Mouse (Mus musculus) hindbrain, embryonic 16.5 days (tissue): ENCODE results near the gene Crabp1. TPM values are rescaled to one million over a fixed set of nuclear protein-coding genes. Genes with fewer than 3 reads are reported as not detected.
A peak's percentile ranks its signal among the peaks of the same experiment; 100 is the strongest.

ENCODE experiments used
- ATAC-seq: fragments of 200-750 bp; cut with Nextera tagmentation; 2 replicates; pipeline ENCODE4 v1.8.0; 2017; ENCODE audit warnings: moderate TSS enrichment, moderate library complexity
- H3K27ac ChIP-seq: fragments of 300-500 bp; sonication (generic); 2 replicates; pipeline ENCODE4 v1.5.1; 2014; ENCODE audit warnings: low read depth, mild to moderate bottlenecking, control low read depth, low read length, moderate library complexity
- H3K27me3 ChIP-seq: fragments of 300-500 bp; sonication (generic); replicated peaks from 2 replicates; pipeline ENCODE4 v1.6.1; 2014; ENCODE audit warnings: low read length; ENCODE audit not compliant: control insufficient read depth, insufficient read depth
- H3K36me3 ChIP-seq: fragments of 300-500 bp; sonication (generic); 2 replicates; pipeline ENCODE4 v1.6.1; 2014; ENCODE audit warnings: mild to moderate bottlenecking, low read length, moderate library complexity, mixed read lengths; ENCODE audit not compliant: control insufficient read depth, insufficient read depth
- H3K4me1 ChIP-seq: fragments of 300-500 bp; sonication (generic); 2 replicates; pipeline ENCODE4 v1.6.1; 2014; ENCODE audit warnings: low read depth, low read length; ENCODE audit not compliant: control insufficient read depth, insufficient read depth
- H3K4me2 ChIP-seq: fragments of 300-500 bp; sonication (generic); 2 replicates; pipeline ENCODE4 v1.6.1; 2014; ENCODE audit warnings: mild to moderate bottlenecking, low read length, control low read depth, moderate library complexity
- H3K4me3 ChIP-seq: fragments of 300-500 bp; sonication (generic); 2 replicates; pipeline ENCODE4 v1.5.1; 2014; ENCODE audit warnings: mild to moderate bottlenecking, low read length, control low read depth, moderate library complexity
- H3K9ac ChIP-seq: fragments of 300-500 bp; sonication (generic); 2 replicates; pipeline ENCODE4 v1.6.1; 2014; ENCODE audit warnings: low read depth, mild to moderate bottlenecking, control low read depth, low read length, moderate library complexity
- H3K9me3 ChIP-seq: fragments of 300-500 bp; sonication (generic); 2 replicates; pipeline ENCODE4 v1.6.1; 2014; ENCODE audit warnings: mild to moderate bottlenecking, low read length, moderate library complexity; ENCODE audit not compliant: control insufficient read depth
- WGBS: fragments of 180-500 bp; shearing (Covaris S2); extraction: QIAGEN DNeasy Blood & Tissue Kit; methylation state at CpG from one replicate; pipeline ENCODE4 v1.1.7; 2014; 5-methylcytosine and 5-hydroxymethylcytosine counted together
- polyA plus RNA-seq: library from polyadenylated mRNA; unstranded; fragments of >200 nt; fragmentation: Nextera tagmentation; extraction: Ambion mirVana; gene quantifications from 2 replicates; pipeline ENCODE4 v1.2.1, GENCODE M21; 2015

The Crabp1 gene
- polyA plus RNA-seq, 1 experiment from 2014 or later: 225 TPM

DNA sequence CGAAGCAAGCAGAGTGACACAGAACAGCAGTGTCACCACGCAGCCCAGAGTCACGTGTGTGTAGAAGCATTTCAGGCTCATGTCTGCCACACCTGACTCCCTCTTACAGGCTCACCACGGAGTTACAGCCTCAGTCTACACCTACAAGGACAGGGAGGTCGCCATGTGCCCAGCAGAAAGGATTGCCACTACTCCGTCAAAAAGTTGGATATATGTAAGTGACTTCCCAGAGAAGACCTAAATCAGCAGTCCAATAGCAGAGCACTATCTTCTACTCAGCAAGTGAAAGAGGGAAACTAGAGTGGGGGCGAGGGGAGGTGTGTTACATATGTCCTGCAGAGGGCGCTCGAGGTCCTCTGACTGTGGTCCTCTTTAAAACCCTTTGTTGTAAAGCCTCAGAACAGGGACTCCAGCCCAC lies 28.3 kb upstream of the Crabp1 start:
- Histone ChIP-seq H3K4me1 (peaks cover 12% of the 10 kb centered on the region), H3K27ac (no peak overlapping the region), H3K4me2 (no peak overlapping the region), H3K9ac (no peak overlapping the region), H3K9me3 (no peaks in the 10 kb centered on the region), H3K36me3 (no peaks in the 10 kb centered on the region), H3K4me3 (no peak overlapping the region), H3K27me3 (no peaks in the 10 kb centered on the region)
- 19% methylated on average over 9 of the region's 9 CpGs for WGBS
- ATAC-seq: no peak

DNA sequence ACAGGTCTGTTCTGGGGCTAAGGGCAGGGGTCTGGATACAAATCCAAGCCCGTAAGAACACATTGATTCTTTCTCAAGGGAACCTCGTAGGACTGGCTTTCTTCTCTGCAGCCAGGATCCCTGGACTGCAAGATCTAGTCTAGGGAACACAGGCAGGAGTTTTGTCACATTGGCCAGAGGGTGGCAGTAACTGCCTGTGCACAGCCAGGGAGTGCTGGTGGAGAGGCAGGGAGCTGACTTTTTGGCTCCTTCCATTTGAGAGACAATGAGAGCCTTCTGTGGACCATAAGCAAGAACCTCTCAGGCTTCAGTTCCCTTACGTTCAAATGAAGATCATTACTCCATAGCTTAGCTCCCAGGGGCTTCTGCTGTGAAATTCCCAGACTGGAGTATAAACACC lies 26.2 kb upstream of the Crabp1 start:
- Histone ChIP-seq H3K36me3 (no peaks in the 10 kb centered on the region), H3K27me3 (no peaks in the 10 kb centered on the region), H3K4me2 (no peak overlapping the region), H3K9ac (no peak overlapping the region), H3K4me3 (no peak overlapping the region), H3K27ac (no peak overlapping the region), H3K4me1 (peaks cover 9% of the 10 kb centered on the region), H3K9me3 (no peaks in the 10 kb centered on the region)
- WGBS: 7% methylated on average over 3 of the region's 3 CpGs
- ATAC-seq: peak; percentile 64

DNA sequence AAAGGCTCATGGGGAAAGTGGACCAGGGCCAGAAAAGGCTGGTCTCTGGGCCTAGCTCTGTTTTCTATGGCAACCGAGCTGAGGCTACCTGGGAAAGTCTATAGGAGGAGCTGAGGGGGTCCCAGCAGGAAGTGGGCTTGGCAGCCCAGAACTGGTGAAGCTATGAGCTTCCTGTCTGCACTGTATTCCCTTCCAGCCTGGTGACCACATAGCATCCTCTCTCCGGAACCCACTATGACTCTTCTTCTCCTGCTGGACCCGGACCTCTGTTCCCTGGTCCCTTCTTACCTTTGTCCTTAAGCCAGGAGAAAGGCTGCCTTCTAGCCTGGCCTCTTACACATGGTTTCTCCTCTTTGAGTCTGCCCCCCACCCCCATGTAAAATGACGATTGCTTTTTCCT lies 20.7 kb upstream of the Crabp1 start:
- Histone ChIP-seq H3K27me3 (no peaks in the 10 kb centered on the region), H3K4me2 (no peak overlapping the region), H3K9ac (no peak overlapping the region), H3K9me3 (no peaks in the 10 kb centered on the region), H3K36me3 (no peaks in the 10 kb centered on the region), H3K27ac (no peak overlapping the region), H3K4me3 (no peak overlapping the region), H3K4me1 (no peaks in the 10 kb centered on the region)
- no peak for ATAC-seq
- WGBS: 89% methylated on average over 4 of the region's 4 CpGs

DNA sequence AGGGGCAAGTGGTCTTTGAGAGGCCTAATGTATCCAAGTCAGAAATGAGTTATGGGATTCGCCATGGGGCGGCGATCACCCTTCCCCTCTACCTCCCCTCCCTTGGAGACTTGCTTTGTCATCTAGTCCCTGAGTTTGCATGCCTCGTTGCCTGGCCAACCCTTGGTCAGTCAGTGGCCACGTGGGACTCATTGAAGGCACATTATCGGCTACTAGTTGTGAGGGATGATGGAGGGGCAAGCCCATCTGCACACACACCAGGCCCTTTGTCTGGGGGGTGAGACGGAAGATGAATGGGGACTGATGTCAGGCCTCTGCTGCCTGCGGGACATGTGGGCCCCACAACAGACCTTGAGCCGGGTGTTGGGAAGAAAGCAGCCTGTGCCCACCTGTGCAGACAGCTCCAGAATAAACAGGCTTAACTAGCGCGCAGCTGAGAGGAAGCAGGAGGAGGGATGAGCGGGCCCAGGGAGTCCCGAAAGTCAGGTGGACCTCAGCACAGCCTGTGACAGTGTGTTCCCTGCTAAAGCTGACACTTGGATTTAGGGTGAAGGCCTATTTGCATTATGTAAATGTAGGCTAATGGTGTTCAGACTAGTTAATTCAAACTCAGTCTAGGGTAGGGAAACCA lies 18.7 kb upstream of the Crabp1 start:
- ATAC-seq: peak; percentile 17; the same call in 1 of the 2 replicates
- no peak overlapping the region for H3K4me2 ChIP-seq
- no peaks in the 10 kb centered on the region for H3K36me3 ChIP-seq
- H3K9ac ChIP-seq: 0 out of 2 replicates have a peak overlapping the region, but pooled peaks have one; percentile 32
- 25% methylated on average over 13 of the region's 13 CpGs for WGBS
- no peak overlapping the region for H3K27ac ChIP-seq
- H3K4me3 ChIP-seq: no peak overlapping the region
- H3K4me1 ChIP-seq: no peaks in the 10 kb centered on the region
- H3K9me3 ChIP-seq: no peaks in the 10 kb centered on the region
- H3K27me3 ChIP-seq: no peaks in the 10 kb centered on the region

DNA sequence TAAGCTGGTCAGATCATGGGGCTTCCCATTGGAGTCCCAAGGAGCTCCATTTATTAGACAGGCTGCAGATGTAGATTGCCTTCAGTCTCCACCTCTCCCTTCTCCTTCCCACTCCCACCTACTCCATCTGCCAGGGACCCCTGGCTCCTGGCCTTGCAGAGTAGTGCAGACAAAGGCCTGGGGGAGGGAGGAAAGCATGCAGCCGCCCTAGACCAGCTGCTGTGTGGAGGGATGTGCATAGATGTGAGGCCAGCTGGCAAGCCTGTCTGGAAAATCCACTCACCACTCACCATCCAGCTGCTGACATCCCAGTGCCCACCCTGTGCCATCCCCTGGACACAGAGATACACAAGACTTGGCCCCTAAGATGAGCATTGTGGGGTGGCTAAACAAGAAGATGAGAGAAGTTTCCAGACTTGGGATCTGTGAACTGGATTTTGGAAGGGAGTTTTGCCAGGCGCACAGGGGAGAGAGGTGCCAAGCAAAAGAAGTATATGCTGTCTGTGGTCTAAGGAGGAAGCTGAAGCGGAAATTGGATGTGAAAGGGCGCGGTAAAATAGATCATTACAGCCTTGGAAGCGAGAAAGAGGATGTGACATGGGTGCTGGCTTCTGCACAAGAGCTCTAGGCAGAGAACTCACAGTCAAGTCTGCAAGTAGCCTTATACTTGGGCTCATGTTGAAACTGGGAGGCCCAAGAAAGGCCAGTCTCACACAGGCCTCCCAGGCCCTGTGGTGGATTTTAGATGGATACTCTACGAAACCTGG lies 14.2 kb upstream of the Crabp1 start:
- ATAC-seq: no peak
- no peak overlapping the region for H3K4me3 ChIP-seq
- 82% methylated on average over 7 of the region's 7 CpGs for WGBS
- H3K27me3 ChIP-seq: no peaks in the 10 kb centered on the region
- H3K4me2 ChIP-seq: no peak overlapping the region
- H3K9ac ChIP-seq: no peak overlapping the region
- H3K4me1 ChIP-seq: peaks cover 12% of the 10 kb centered on the region
- H3K27ac ChIP-seq: no peak overlapping the region
- no peaks in the 10 kb centered on the region for H3K9me3 ChIP-seq
- H3K36me3 ChIP-seq: no peaks in the 10 kb centered on the region

DNA sequence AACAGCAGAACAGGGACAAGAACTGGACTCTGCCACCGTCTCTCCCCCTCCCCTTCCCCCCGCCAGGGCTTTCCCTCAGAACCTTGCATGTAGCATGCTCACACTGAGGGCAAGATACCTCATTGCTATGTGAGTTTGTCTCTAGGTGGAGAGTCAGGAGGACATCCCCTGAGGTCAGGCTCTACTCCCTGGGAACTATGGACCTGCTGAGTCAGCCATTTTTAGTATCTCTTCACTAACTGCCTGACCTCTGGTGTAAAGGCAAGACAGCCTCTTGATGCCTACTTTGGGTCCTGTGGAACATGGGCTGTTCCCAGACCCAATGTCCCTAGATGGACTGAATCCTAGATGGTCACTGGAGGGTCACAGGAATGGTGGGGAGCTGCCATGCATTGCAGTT lies 12.9 kb upstream of the Crabp1 start:
- Histone ChIP-seq H3K4me2 (no peak overlapping the region), H3K27ac (no peak overlapping the region), H3K27me3 (no peaks in the 10 kb centered on the region), H3K4me3 (no peak overlapping the region), H3K9ac (no peak overlapping the region), H3K4me1 (peaks cover 12% of the 10 kb centered on the region), H3K36me3 (no peaks in the 10 kb centered on the region), H3K9me3 (no peaks in the 10 kb centered on the region)
- 76% methylated on average over 2 of the region's 2 CpGs for WGBS
- ATAC-seq: no peak

DNA sequence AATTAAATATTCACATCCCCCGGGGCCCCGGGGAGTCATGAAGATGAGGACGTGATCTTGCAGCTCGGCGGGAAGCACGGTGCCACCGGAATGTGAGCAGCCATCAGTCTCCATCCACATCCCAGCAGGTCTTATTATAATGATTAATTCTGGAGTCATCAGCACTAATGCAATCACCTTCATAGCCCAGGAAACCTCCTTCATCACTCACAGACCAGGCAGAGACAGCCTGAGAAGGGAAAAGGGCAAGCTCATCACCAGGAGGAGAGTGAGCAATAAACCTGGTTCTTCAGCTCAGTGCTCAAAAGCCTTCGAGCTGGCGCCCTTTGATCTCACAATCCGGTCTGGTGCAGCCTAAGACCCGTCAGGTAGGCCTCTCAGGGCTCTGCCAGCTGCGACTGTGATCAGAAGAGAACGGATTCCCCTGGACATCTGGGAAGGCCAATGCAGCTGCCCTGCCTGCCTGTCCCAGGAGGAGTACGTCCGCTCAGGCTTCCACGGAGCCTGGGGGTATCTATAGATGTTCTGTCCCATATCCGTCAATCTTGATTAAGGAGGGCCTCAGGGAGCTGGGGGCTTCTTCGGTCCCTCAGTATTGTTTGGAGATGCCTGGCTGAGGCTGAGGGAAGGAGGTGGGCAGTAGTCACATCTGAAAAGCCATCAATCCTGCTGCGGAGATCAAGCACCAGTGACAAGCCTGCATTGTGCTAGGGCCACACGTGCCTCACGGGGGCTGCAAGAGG lies 12.2 kb upstream of the Crabp1 start:
- no peak overlapping the region for H3K4me3 ChIP-seq
- no peaks in the 10 kb centered on the region for H3K27me3 ChIP-seq
- H3K9me3 ChIP-seq: no peaks in the 10 kb centered on the region
- H3K27ac ChIP-seq: peak overlapping the region; percentile 14; the same call in 1 of the 2 replicates
- H3K4me1 ChIP-seq: peaks cover 12% of the 10 kb centered on the region
- peak; percentile 76 for ATAC-seq
- H3K4me2 ChIP-seq: no peak overlapping the region
- H3K36me3 ChIP-seq: no peaks in the 10 kb centered on the region
- 16% methylated on average over 21 of the region's 21 CpGs for WGBS
- peak overlapping the region; percentile 23; the same call in 1 of the 2 replicates for H3K9ac ChIP-seq

DNA sequence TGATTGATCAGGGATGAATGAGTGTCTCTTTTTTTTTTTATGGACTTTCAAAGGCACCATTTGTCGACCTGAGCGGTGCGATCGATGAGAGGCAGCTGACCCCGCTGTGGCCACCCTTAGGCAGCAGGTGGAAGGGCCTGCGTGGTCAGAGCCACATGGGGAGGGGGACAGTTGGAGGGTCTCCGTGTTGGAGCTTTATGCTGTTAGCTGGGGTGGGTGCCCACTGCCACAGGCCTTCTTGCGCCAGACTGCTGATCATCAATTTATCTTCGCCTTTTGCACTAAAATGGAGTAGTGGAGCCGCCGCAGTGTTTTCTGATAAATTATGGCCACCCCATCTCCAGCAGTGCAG lies 11.6 kb upstream of the Crabp1 start:
- Histone ChIP-seq H3K9ac (no peak overlapping the region), H3K4me2 (no peak overlapping the region), H3K27ac (no peak overlapping the region)

DNA sequence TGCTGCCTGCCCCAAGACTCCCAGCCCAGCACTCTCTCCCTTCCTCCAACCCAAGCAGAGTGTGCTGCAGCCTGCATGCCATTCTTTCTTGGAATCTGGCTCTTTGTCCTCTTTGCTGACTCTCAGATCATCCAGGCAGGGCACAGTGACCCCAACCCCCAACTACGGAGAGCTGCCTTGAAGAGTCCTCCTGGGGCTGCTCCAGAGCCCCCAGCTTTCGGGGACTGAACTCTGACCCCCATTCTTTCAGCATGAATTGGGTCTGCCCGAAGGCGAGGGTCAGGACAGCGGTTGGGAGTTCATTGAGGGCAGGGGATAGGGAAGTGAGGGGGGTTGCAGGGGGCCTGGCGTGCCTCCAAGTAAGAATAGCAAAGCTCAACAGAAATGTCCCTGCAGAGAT lies 5.0 kb upstream of the Crabp1 start:
- Histone ChIP-seq H3K4me3 (no peak overlapping the region), H3K9ac (no peak overlapping the region), H3K36me3 (no peaks in the 10 kb centered on the region), H3K4me1 (peaks cover 2% of the 10 kb centered on the region), H3K4me2 (no peak overlapping the region), H3K27me3 (peaks cover 7% of the 10 kb centered on the region), H3K27ac (no peak overlapping the region), H3K9me3 (no peaks in the 10 kb centered on the region)
- 12% methylated on average over 6 of the region's 6 CpGs for WGBS
- ATAC-seq: 0 out of 2 replicates have a peak, but pooled peaks have one; percentile 20

More for the DNA sequence above, 11.6 kb upstream of the Crabp1 start:
- H3K4me1 ChIP-seq: peaks cover 12% of the 10 kb centered on the region
- H3K9me3 ChIP-seq: no peaks in the 10 kb centered on the region
- H3K36me3 ChIP-seq: no peaks in the 10 kb centered on the region
- H3K27me3 ChIP-seq: no peaks in the 10 kb centered on the region
- 35% methylated on average over 11 of the region's 11 CpGs for WGBS
- peak; percentile 18; the same call in 1 of the 2 replicates for ATAC-seq
- no peak overlapping the region for H3K4me3 ChIP-seq
